Comparison of ENCODE assay signal across 7 mouse cellular contexts in genomic region chr17:23538299-23539015, GRCm38 (mm10). TPM values are rescaled to one million over a fixed set of nuclear protein-coding genes. Genes with fewer than 3 reads are reported as not detected.
DNase-seq lines count a peak whose midpoint lies in the region; ATAC-seq and TF ChIP-seq lines count a peak whose summit lies in the region.

No protein-coding gene starts in this region.

- H3K4me1 ChIP-seq in lung, postnatal 0 days (ENCODE audit: insufficient read depth, low read depth, low read length) = peaks cover 3% of the 10 kb centered on the region; the same call in 1 of the 2 replicates
- no peaks in the 10 kb centered on the region for H3K4me1 ChIP-seq in midbrain, postnatal 0 days (ENCODE audit: insufficient read depth, low read length)

- H3K27ac ChIP-seq in lung, postnatal 0 days (ENCODE audit: low read length) = no peak overlapping the region
- H3K27ac ChIP-seq in midbrain, postnatal 0 days (ENCODE audit: low read depth, low read length) = no peak overlapping the region

- WGBS in lung, postnatal 0 days = 7% methylated on average over 21 of the region's 21 CpGs
- 8% methylated on average over 21 of the region's 21 CpGs for WGBS in midbrain, postnatal 0 days

- H3K4me2 ChIP-seq in lung, postnatal 0 days (replicated peaks; ENCODE audit: low read depth, low read length) = peak overlapping the region; percentile 52
- H3K4me2 ChIP-seq in midbrain, postnatal 0 days (ENCODE audit: low read depth, low read length, poor library complexity, severe bottlenecking) = peak overlapping the region; percentile 55

- TF ChIP-seq EP300 in lung, postnatal 0 days (IDR thresholded peaks at IDR 0.05) = no peak

- H3K27me3 ChIP-seq in lung, postnatal 0 days (replicated peaks; ENCODE audit: insufficient read depth, low read length) = peaks cover 20% of the 10 kb centered on the region; the same call in 1 of the 2 replicates
- H3K27me3 ChIP-seq in midbrain, postnatal 0 days (ENCODE audit: insufficient read depth, low read length) = peaks cover 44% of the 10 kb centered on the region

- no peak for DNase-seq in lung, postnatal 0 days (ENCODE audit: low spot score)
- no peak for DNase-seq in lung, adult 18-20 months
- DNase-seq in embryo, embryonic 9.5 days (ENCODE audit: extremely low spot score) = peak; percentile 75
- peak; percentile 34 for DNase-seq in induced T-regulatory cell, adult 2 months (ENCODE audit: low read depth)
- DNase-seq in midbrain, postnatal 0 days (ENCODE audit: low spot score) = no peak
- DNase-seq in urinary bladder, postnatal 4 days (ENCODE audit: low spot score in 2 of 2) = no peak
- DNase-seq in natural killer cell, adult 2 months (ENCODE audit: low spot score in 2 of 2) = no peak

- no peaks in the 10 kb centered on the region for H3K36me3 ChIP-seq in lung, postnatal 0 days (ENCODE audit: insufficient read depth, low read length)
- no peaks in the 10 kb centered on the region for H3K36me3 ChIP-seq in midbrain, postnatal 0 days (ENCODE audit: insufficient read depth, low read length)

- no peaks in the 10 kb centered on the region for H3K9me3 ChIP-seq in lung, postnatal 0 days (ENCODE audit: low read length)
- H3K9me3 ChIP-seq in midbrain, postnatal 0 days (ENCODE audit: low read length) = no peaks in the 10 kb centered on the region

- H3K4me3 ChIP-seq in lung, postnatal 0 days (ENCODE audit: low read depth, low read length) = peak overlapping the region; percentile 27
- peak overlapping the region; percentile 40 for H3K4me3 ChIP-seq in midbrain, postnatal 0 days (ENCODE audit: low read depth, low read length)

- H3K9ac ChIP-seq in lung, postnatal 0 days (replicated peaks; ENCODE audit: low read depth) = no peak overlapping the region
- 0 out of 2 replicates have a peak overlapping the region, but pooled peaks have one; percentile 29 for H3K9ac ChIP-seq in midbrain, postnatal 0 days (replicated peaks; ENCODE audit: low read length, poor library complexity, severe bottlenecking)

- no peak for ATAC-seq in lung, postnatal 0 days
- no peak for ATAC-seq in midbrain, postnatal 0 days (ENCODE audit: low FRiP score)

- no peak for TF ChIP-seq CTCF in lung, postnatal 0 days (IDR thresholded peaks at IDR 0.05)
- TF ChIP-seq CTCF in midbrain, postnatal 0 days (IDR thresholded peaks at IDR 0.05) = no peak

RNA-seq across cellular contexts. Expression of gene Zfp213, which starts 25.6 kb away (rescaled TPM):
- polyA plus RNA-seq in lung, postnatal 0 days (2015; fragmentation: Nextera tagmentation; extraction: Ambion mirVana) = 10.5 and 11.5 TPM in 2 replicates
- total RNA-seq in midbrain, postnatal 0 days (2014; rRNA removed) = 16.9 and 21.7 TPM in 2 replicates
- 10.0 and 10.7 TPM in 2 replicates for polyA plus RNA-seq in midbrain, postnatal 0 days (2015; fragmentation: Nextera tagmentation; extraction: Ambion mirVana)

RNA-seq across cellular contexts. Expression of gene Vmn2r117, which starts 59.0 kb away (rescaled TPM):
- polyA plus RNA-seq in lung, postnatal 0 days (2015; fragmentation: Nextera tagmentation; extraction: Ambion mirVana) = not detected in 2 replicates
- not detected in 2 replicates for total RNA-seq in midbrain, postnatal 0 days (2014; rRNA removed)
- polyA plus RNA-seq in midbrain, postnatal 0 days (2015; fragmentation: Nextera tagmentation; extraction: Ambion mirVana) = not detected in 2 replicates

Comparison
In these comparisons a context has a peak if more than half of its experiments do, and no peak if none do; other contexts are left out.
1. DNase-seq: peak in embryo, embryonic 9.5 days (single experiment) and induced T-regulatory cell, adult 2 months (single experiment); none in lung, postnatal 0 days (single experiment), lung, adult 18-20 months (0 of 2), midbrain, postnatal 0 days (single experiment), urinary bladder, postnatal 4 days (0 of 2) and natural killer cell, adult 2 months (0 of 2).